Mouse (Mus musculus): ENCODE results near the gene Crk. TPM values are rescaled to one million over a fixed set of nuclear protein-coding genes. Genes with fewer than 3 reads are reported as not detected.

Crk gene
- total and polyA plus RNA-seq, 2 experiments from 2014 or later = 82.5 to 111 TPM

DNA sequence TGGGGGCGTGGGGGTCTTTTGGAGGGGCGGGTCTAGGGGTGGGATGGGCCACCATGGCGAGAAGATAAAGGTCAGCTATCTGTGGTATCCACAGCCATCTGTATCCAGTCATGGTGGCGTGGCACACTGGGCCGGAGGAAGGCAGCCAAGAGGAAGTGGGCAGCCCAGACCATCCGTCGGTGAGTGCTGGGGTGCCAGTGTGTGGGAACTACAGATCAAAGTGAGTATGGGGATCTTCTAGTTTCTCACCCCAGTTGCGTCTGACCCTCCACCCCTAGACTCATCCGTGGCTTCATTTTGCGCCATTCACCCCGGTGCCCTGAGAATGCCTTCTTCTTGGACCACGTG is 9.2 kb upstream of the Crk start:
- Histone ChIP-seq H3K4me1 (ENCODE audit: insufficient read depth, low read length) (no peaks in the 10 kb centered on the region), H3K9me3 (ENCODE audit: low read length) (no peaks in the 10 kb centered on the region), H3K4me3 (ENCODE audit: low read length) (no peak overlapping the region), H3K9ac (replicated peaks; ENCODE audit: low read length) (no peak overlapping the region), H3K27me3 (ENCODE audit: insufficient read depth, low read length) (no peaks in the 10 kb centered on the region), H3K36me3 (ENCODE audit: insufficient read depth, low read length) (peaks cover 41% of the 10 kb centered on the region), H3K4me2 (ENCODE audit: low read depth, low read length) (no peak overlapping the region), H3K27ac (no peak overlapping the region)
- 90% methylated on average over 12 of the region's 12 CpGs for WGBS
- no peak for DNase-seq (ENCODE audit: low spot score)
- ATAC-seq = no peak
- TF ChIP-seq CTCF (IDR thresholded peaks at IDR 0.05; ENCODE audit: low read depth) = no peak

DNA sequence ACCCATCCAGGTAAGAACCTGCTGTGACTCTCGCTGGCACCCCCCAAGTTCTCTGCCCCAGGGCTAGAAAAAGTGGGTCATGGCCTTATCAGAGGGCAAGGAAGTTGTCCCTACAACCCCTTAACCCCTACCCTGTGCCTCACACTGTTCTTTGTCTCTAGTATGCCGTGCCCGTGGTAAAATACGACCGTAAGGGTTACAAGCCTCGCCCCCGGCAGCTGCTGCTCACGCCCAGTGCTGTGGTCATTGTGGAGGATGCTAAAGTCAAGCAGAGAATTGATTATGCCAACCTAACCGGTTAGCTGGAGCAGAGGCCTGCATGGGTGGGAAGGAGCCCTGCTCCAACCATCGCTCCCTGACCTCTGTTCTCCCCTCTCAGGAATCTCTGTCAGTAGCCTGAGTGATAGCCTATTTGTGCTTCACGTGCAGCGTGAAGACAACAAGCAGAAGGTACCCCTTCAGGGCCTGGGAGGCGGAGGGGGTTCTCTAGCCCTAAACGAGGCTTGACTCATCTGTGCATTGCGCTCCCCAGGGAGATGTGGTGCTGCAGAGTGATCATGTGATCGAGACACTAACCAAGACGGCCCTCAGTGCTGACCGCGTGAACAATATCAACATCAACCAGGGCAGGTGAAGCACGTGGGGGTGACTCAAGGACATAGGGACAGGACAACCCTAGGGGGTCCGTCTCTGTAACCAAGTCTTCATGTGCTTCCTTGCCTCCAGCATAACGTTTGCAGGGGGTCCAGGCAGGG is 7.5 kb upstream of the Crk start:
- H3K4me3 ChIP-seq (ENCODE audit: low read length) = no peak overlapping the region
- H3K4me2 ChIP-seq (ENCODE audit: low read depth, low read length) = no peak overlapping the region
- no peak overlapping the region for H3K27ac ChIP-seq
- no peak overlapping the region for H3K9ac ChIP-seq (replicated peaks; ENCODE audit: low read length)
- H3K36me3 ChIP-seq (ENCODE audit: insufficient read depth, low read length) = peaks cover 29% of the 10 kb centered on the region
- no peak for TF ChIP-seq CTCF (IDR thresholded peaks at IDR 0.05; ENCODE audit: low read depth)
- 80% methylated on average over 22 of the region's 22 CpGs for WGBS
- no peak for DNase-seq (ENCODE audit: low spot score)
- H3K4me1 ChIP-seq (ENCODE audit: insufficient read depth, low read length) = no peaks in the 10 kb centered on the region
- no peaks in the 10 kb centered on the region for H3K9me3 ChIP-seq (ENCODE audit: low read length)
- ATAC-seq = no peak
- H3K27me3 ChIP-seq (ENCODE audit: insufficient read depth, low read length) = no peaks in the 10 kb centered on the region

DNA sequence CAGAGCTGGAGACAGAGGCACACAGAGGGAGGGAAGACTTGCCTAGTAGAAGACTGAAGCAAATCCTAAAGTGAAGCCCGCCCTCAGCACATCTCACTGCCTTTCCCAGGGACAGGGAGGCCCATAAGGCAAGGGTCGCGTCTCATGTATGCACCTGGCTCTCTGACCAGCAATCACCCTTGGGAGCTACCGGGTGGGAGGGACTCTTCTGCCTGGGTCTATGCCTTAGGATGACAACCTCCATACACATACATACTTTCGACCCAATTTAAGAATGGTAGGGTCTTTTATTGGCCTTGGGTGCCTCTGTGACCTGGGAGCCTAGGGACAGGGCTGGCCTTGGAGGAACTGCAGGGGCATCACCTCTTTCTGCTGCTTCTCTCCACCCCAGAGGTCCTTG is 5.6 kb upstream of the Crk start:
- no peak overlapping the region for H3K4me2 ChIP-seq (ENCODE audit: low read depth, low read length)
- 90% methylated on average over 5 of the region's 5 CpGs for WGBS
- H3K4me1 ChIP-seq (ENCODE audit: insufficient read depth, low read length) = no peaks in the 10 kb centered on the region
- no peaks in the 10 kb centered on the region for H3K27me3 ChIP-seq (ENCODE audit: insufficient read depth, low read length)
- H3K36me3 ChIP-seq (ENCODE audit: insufficient read depth, low read length) = peaks cover 24% of the 10 kb centered on the region
- ATAC-seq (no peak), DNase-seq (ENCODE audit: low spot score) (no peak)
- H3K27ac ChIP-seq = no peak overlapping the region
- TF ChIP-seq CTCF (IDR thresholded peaks at IDR 0.05; ENCODE audit: low read depth) = no peak
- no peak overlapping the region for H3K4me3 ChIP-seq (ENCODE audit: low read length)
- H3K9ac ChIP-seq (replicated peaks; ENCODE audit: low read length) = no peak overlapping the region
- H3K9me3 ChIP-seq (ENCODE audit: low read length) = no peaks in the 10 kb centered on the region

DNA sequence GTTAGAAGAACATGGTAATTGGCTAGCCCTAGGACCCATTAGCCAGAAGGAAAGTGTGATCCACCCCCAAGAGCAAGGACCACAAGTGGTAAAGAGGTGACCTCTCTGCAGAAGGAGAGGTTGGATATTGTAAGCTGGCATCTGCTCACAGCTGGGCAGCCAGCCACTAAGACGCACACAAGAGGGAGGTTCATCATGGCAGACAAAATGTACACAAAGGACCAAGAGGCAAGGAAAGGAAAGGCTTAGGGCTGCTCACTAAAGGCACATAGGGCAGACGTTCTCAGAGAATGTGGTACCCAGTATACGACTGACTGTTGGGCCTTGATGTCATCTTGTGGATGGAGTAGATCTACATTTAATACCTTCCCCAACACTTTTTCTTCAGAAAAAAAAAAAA is 4.2 kb upstream of the Crk start:
- H3K9me3 ChIP-seq (ENCODE audit: low read length) = no peaks in the 10 kb centered on the region
- H3K4me3 ChIP-seq (ENCODE audit: low read length) = no peak overlapping the region
- H3K4me2 ChIP-seq (ENCODE audit: low read depth, low read length) = no peak overlapping the region
- DNase-seq (ENCODE audit: low spot score) (no peak), ATAC-seq (no peak)
- H3K27me3 ChIP-seq (ENCODE audit: insufficient read depth, low read length) = no peaks in the 10 kb centered on the region
- WGBS = 68% methylated on average over 3 of the region's 3 CpGs
- H3K27ac ChIP-seq = no peak overlapping the region
- TF ChIP-seq CTCF (IDR thresholded peaks at IDR 0.05; ENCODE audit: low read depth) = no peak
- H3K9ac ChIP-seq (replicated peaks; ENCODE audit: low read length) = no peak overlapping the region
- peaks cover 13% of the 10 kb centered on the region for H3K36me3 ChIP-seq (ENCODE audit: insufficient read depth, low read length)
- H3K4me1 ChIP-seq (ENCODE audit: insufficient read depth, low read length) = no peaks in the 10 kb centered on the region

DNA sequence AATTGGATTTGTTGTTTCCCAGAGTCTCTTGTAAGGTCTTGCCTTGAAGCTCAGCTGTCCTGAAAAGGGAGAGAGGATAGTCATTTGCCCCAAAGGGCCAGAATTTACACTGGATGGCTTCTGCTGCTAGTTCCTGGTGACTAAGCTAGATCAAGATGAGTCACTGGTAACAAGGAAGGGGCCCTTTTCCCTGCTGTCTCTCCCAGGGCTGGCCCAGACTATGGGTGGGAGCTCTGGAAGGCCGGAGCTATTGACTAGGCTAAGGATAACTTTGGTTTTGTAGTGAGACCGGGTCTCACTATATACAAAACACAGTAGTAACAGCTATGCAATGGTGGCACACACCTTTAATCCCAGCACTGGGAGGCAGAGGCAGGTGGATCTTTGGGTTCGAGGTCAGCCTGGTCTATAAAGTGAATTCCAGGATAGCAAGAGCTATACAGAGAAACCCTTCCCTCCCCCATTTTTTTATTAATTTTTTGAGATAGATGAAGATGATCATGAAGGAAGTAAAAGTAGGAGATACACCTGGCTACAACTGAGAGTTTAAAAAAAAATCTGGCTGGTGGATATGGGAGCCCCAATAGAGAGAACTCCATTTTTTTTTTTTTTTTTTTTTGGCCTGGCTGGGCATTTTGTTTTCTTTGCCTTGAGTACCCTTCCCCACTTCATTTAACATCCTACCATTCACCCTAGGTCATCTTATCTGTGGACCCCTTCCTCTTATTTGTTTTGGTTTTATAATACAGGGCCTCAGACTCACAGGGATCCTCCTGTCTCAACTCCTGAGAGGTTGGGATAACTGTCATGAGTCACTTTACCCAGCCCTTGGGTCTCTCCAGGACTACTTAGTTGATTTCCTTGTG is 945 bp upstream of the Crk start:
- Histone ChIP-seq H3K36me3 (ENCODE audit: insufficient read depth, low read length) (no peaks in the 10 kb centered on the region), H3K4me1 (ENCODE audit: insufficient read depth, low read length) (peaks cover 9% of the 10 kb centered on the region; the same call in 1 of the 2 replicates), H3K4me2 (ENCODE audit: low read depth, low read length) (peak overlapping the region; percentile 75), H3K27me3 (ENCODE audit: insufficient read depth, low read length) (no peaks in the 10 kb centered on the region), H3K9ac (replicated peaks; ENCODE audit: low read length) (peak overlapping the region; percentile 89; the same call in 1 of the 2 replicates), H3K27ac (peak overlapping the region; percentile 96; the same call in 1 of the 2 replicates), H3K4me3 (ENCODE audit: low read length) (peak overlapping the region; percentile 82), H3K9me3 (ENCODE audit: low read length) (no peaks in the 10 kb centered on the region)
- WGBS = 93% methylated on average over 3 of the region's 3 CpGs
- ATAC-seq = no peak
- no peak for DNase-seq (ENCODE audit: low spot score)
- TF ChIP-seq CTCF (IDR thresholded peaks at IDR 0.05; ENCODE audit: low read depth) = no peak

DNA sequence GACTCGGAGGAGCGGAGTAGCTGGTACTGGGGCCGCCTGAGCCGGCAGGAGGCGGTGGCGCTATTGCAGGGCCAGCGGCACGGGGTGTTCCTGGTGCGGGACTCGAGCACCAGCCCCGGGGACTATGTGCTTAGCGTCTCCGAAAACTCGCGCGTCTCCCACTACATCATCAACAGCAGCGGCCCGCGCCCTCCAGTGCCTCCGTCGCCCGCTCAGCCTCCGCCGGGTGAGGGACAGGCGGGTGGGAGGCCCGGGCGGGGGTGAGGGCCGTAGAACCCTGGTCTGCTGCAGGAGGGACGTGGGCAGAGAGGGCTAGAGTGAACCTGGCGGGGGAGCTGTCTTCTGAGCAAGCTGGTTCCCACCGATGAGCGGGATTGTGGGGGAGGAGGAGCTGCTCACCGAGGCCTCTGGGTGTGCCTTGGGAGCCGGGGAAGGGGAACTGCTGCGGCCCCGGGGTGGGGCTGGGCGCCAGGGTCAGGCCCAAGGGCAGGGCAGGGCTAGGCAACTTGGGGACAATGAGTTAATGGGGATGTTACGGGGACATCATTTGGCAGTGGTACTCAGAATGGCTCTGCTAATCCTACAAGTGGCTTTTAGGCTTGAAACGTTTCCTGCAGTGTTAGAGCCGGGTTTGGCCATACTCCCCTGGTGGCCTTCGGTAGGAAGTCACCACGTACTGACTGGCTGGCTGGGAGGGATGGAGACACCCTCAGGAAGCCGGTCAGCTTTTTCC is 546 bp downstream of the Crk start:
- H3K4me2 ChIP-seq (ENCODE audit: low read depth, low read length) = peak overlapping the region; percentile 75
- H3K27me3 ChIP-seq (ENCODE audit: insufficient read depth, low read length) = no peaks in the 10 kb centered on the region
- 0% methylated on average over 37 of the region's 43 CpGs for WGBS
- H3K4me1 ChIP-seq (ENCODE audit: insufficient read depth, low read length) = peaks cover 9% of the 10 kb centered on the region; the same call in 1 of the 2 replicates
- no peaks in the 10 kb centered on the region for H3K9me3 ChIP-seq (ENCODE audit: low read length)
- no peaks in the 10 kb centered on the region for H3K36me3 ChIP-seq (ENCODE audit: insufficient read depth, low read length)
- peak; percentile 70 for DNase-seq (ENCODE audit: low spot score)
- peak overlapping the region; percentile 82 for H3K4me3 ChIP-seq (ENCODE audit: low read length)
- peak overlapping the region; percentile 96 for H3K27ac ChIP-seq
- TF ChIP-seq CTCF (IDR thresholded peaks at IDR 0.05; ENCODE audit: low read depth) = peak; percentile 61
- H3K9ac ChIP-seq (replicated peaks; ENCODE audit: low read length) = peak overlapping the region; percentile 89
- ATAC-seq = peak; percentile 81

Measured in hindbrain, postnatal 0 days (tissue).